Mouse (Mus musculus) kidney, adult 2 months (tissue): ENCODE measurements at regions not wholly inside any gene's neighbourhood (a gene's known extent, or its start where the extent isn't known, plus 50 kb on each side); places are given as distances from the start of the nearest gene placed in this dataset.

Experiments
- CTCF ChIP-seq: fragments of 200-500 bp; conservative IDR thresholded peaks from 2 replicates; pipeline ENCODE4 v1.5.1; 2011; ENCODE audit warnings: low read depth, mild to moderate bottlenecking, control low read depth, low read length, moderate library complexity, mixed read lengths; ENCODE audit not compliant: insufficient read depth, insufficient read length
- POLR2A ChIP-seq: fragments of 200-500 bp; IDR thresholded peaks from one replicate; pipeline ENCODE4 v1.6.1; 2011; ENCODE audit warnings: low read depth, low read length, control low read depth

DNA sequence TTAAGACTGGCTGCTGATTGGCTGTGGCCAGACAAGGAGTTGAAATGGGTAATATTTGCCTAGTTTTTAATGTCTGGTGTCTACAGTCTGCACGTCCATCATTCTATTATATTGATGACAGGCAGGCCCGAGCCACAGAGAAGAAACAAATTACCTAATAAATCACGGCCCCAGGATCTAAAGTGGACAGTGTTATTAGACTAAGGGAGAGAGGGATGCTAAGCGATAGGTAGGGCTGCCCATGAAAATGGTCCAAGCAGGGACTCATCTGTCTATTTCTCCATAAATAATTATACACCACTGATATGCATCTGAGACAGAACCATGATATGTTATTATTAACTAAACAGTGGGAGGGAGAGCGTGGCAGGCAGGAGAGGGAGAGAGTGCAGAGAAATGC lies 114.1 kb upstream of the Tle3 start:
- no peak for TF ChIP-seq POLR2A
- TF ChIP-seq CTCF: no peak
